15 mouse cellular contexts compared by ENCODE assay signal in the genomic region with DNA sequence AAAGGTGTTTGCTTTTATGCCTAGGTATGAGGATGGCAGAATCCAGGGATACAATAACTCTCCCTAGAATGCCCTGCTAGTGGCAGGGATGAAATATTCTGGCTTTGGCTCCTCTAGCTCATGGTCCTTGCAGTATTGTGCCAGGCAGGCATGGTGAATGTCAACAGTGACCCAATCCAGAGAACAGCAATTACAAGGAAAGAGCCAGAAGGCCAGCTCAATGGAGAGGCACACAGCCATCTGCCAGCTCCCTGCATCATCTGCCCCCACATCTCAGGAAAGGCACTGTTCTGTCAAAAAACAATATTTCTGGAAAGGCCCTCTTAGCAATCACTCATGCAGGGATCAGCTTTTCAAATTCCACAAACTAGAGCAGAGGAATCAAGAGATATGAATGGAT.
DNase-seq lines count a peak whose midpoint lies in the region; ATAC-seq and TF ChIP-seq lines count a peak whose summit lies in the region.
"Had no signal": no experiment of that assay in that cellular context is flagged by ENCODE, and none has a peak within 500 bp of the region (broad histone marks: within the 10 kb centered on the region; RNA-seq: fewer than 3 reads in every experiment).

No protein-coding gene starts in this region.

- H3K4me3 ChIP-seq in heart, embryonic 13.5 days: no peak overlapping the region
- no peak overlapping the region for H3K4me3 ChIP-seq in layer of hippocampus, adult 2 months
- no peak overlapping the region for H3K4me3 ChIP-seq in liver, embryonic 12.5 days
- H3K4me3 ChIP-seq: erythroblast, embryonic 14.5 days; liver, embryonic 13.5 days had no signal

- H3K4me2 ChIP-seq in heart, embryonic 13.5 days: no peak overlapping the region
- no peak overlapping the region for H3K4me2 ChIP-seq in liver, embryonic 12.5 days
- H3K4me2 ChIP-seq: liver, embryonic 13.5 days; midbrain, embryonic 11.5 days had no signal

- intact Hi-C loops in heart, postnatal 14 days (cut with DNase I): no loop called here

- DNase-seq in heart, postnatal 14 days: no peak
- DNase-seq in brain, embryonic 14.5 days (ENCODE audit: low read depth): peak; percentile 38
- peak; percentile 97 for DNase-seq in cerebellum, adult 9-10 months
- DNase-seq in layer of hippocampus, adult 2 months (ENCODE audit: low spot score in 2 of 2): peak; percentile 73 to 77
- no peak for DNase-seq in testis, postnatal 10 days (ENCODE audit: low spot score)
- DNase-seq in kidney, adult 8-10 months: no peak
- DNase-seq: gastrocnemius, postnatal 14 days; kidney, postnatal 14 days; liver, embryonic 13.5 days; lung, postnatal 14 days had no signal

- H3K9me3 ChIP-seq in heart, embryonic 13.5 days: no peaks in the 10 kb centered on the region
- no peaks in the 10 kb centered on the region for H3K9me3 ChIP-seq in liver, embryonic 12.5 days (replicated peaks)
- H3K9me3 ChIP-seq: liver, embryonic 13.5 days had no signal

- no peaks in the 10 kb centered on the region for H3K36me3 ChIP-seq in heart, embryonic 13.5 days
- H3K36me3 ChIP-seq in liver, embryonic 12.5 days: no peaks in the 10 kb centered on the region
- H3K36me3 ChIP-seq: liver, embryonic 13.5 days had no signal

- no peak for TF ChIP-seq CTCF in brain, embryonic 14.5 days (IDR thresholded peaks at IDR 0.05; ENCODE audit: borderline replicate concordance, extremely low read depth, insufficient read depth, insufficient read length)
- TF ChIP-seq CTCF in layer of hippocampus, adult 2 months (conservative IDR thresholded peaks at IDR 0.05): no peak

- peak overlapping the region; percentile 36; the same call in 1 of the 2 replicates for H3K27ac ChIP-seq in heart, embryonic 13.5 days (replicated peaks)
- peak overlapping the region; percentile 52 for H3K27ac ChIP-seq in layer of hippocampus, adult 2 months
- H3K27ac ChIP-seq in liver, embryonic 12.5 days: no peak overlapping the region
- H3K27ac ChIP-seq: liver, embryonic 13.5 days had no signal

- no peaks in the 10 kb centered on the region for H3K27me3 ChIP-seq in heart, embryonic 13.5 days (replicated peaks)
- H3K27me3 ChIP-seq in liver, embryonic 12.5 days (replicated peaks): no peaks in the 10 kb centered on the region
- H3K27me3 ChIP-seq: liver, embryonic 13.5 days; Patski had no signal

- H3K4me1 ChIP-seq in heart, embryonic 13.5 days: peaks cover 34% of the 10 kb centered on the region
- H3K4me1 ChIP-seq in liver, embryonic 12.5 days: no peaks in the 10 kb centered on the region
- H3K4me1 ChIP-seq: liver, embryonic 13.5 days had no signal

- TF ChIP-seq POLR2A in brain, embryonic 14.5 days (IDR thresholded peaks at IDR 0.05; ENCODE audit: borderline replicate concordance, extremely low read depth, insufficient read depth, insufficient read length, poor library complexity, severe bottlenecking): no peak

- ATAC-seq in heart, embryonic 13.5 days (ENCODE audit: extremely low read depth, insufficient number of reproducible peaks, low FRiP score, low TSS enrichment): no peak
- ATAC-seq in liver, embryonic 12.5 days: no peak
- ATAC-seq: Patski had no signal

- H3K9ac ChIP-seq in heart, embryonic 13.5 days: no peak overlapping the region
- no peak overlapping the region for H3K9ac ChIP-seq in liver, embryonic 12.5 days
- H3K9ac ChIP-seq: liver, embryonic 13.5 days had no signal

Comparison
In these comparisons a context has a peak if more than half of its experiments do, and no peak if none do; other contexts are left out.
1. DNase-seq: peak in brain, embryonic 14.5 days (single experiment), cerebellum, adult 9-10 months (single experiment) and layer of hippocampus, adult 2 months (2 of 2); none in heart, postnatal 14 days (0 of 2), testis, postnatal 10 days (single experiment) and kidney, adult 8-10 months (0 of 2).